Mouse (Mus musculus): Measurements from ENCODE around the gene Vmn2r118.

Gene Vmn2r118

DNA sequence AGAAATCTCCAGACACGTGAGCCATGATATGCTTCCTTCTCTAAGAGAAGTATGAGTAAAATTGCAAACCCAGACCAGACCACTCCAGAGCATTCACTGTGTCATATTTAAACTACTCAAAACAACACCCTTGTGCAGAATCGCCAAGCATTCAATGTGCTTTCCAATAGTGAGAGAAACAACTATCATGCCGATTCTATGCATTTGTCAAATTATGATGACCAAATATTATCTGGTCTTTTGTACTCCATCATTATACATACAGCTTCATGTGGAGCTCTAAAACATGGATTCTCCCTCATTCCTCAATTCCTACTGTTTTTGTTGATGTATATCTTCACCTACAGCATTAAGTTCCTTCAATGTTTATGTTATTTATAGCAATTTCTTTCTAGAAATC, at the start of gene Vmn2r118:
Vmn2r118 (minus strand) TSS at position 101 of the 400 bp plus-strand sequence.
- no peak for DNase-seq (ENCODE audit: low spot score)

DNA sequence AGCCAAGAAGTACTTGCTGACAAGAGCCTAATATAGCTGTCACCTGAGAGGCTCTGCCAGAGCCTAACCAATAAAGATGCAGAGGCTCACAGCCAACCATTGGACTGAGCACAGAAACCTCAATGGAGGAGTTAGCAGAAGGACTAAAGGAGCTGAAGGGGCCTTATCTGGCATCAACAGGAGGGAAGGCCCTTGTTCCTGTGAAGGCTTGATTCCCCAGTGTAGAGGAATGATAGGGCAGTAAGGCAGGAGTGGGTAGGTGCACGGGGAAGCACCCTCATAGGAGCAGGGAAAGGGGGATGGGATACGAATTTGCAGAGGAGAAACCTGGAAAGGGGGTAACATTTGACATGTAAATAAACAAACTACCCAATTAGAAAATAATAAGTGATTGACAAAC, 36.1 kb upstream of the Vmn2r118 start:
- no peak for DNase-seq (ENCODE audit: low spot score)

DNA sequence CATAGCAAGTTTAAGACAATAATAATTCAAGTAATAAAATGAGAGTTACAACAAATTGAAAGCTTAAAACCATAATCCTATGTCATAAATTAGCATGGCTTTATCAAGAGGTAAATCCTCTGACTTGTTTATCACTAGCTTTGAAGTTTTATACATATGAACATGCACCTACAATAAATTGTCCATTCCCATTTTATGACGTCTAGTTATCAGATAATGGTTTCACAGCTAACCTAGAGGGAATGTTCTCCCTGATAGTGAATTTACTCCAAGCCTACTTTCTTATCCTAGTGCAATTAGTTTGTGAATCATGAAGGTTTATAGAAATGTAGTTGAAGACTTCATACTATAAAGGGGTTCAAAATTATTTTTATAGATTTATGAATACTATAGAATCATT, 34.2 kb downstream of the Vmn2r118 start:
- DNase-seq (ENCODE audit: low spot score): no peak

DNA sequence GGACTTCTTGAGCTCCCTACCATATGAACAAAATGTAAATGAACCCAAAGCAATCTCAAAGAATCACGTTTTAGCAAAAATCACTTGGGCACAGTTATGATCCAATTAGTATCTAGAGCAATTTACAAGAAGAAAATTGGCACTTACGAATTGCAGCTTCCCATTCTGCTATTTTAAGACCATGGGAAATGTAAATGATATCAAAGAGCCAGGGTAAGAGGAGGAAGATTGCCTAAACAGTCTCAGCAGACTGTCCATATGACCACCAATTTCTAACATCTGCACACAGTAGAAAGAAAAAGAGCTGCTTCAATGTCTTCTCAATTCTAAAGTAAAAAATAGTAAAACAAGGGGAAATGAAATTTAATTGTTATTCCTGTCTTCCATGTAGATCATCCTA, 63.2 kb downstream of the Vmn2r118 start:
- no peak for DNase-seq (ENCODE audit: low spot score)

DNA sequence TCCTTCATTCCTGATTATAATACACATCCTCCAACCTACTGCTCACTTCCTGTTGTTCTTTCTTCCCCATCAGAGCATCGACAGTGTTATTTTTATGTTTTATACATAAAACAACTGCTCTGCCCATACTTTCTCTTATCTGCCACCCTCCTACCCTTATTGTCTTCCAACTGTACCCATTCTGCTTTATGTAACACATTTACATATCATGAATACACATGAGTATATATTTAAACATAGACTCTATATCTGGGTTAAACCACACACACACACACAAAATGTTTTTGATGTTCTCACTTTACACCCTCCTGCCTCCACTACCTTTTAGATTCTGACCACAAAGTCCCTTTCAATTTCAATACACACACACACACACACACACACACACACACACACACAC, 76.5 kb downstream of the Vmn2r118 start:
- DNase-seq (ENCODE audit: low spot score): no peak
